20 mouse cellular contexts compared by ENCODE assay signal in the genomic region with DNA sequence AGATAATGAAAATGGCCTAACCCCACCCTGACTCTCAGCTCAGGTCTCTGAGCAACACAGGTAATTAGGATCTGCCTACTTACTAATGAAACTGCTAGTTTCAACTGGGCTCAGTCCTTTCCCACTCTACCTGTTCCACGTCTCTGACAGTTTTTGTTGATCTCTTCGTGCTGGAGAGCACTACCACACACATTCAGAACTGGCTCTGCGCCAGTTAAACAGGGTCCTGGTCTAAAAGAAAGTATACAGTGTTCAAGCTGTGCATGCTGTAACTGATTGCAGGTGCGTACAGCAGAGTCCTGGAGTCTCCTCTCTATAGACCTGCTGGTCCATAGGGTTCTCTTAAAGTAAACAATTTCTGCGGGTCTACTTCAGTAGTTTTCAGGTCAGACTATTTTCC. TPM values are rescaled to one million over a fixed set of nuclear protein-coding genes. Genes with fewer than 3 reads are reported as not detected.
DNase-seq lines count a peak whose midpoint lies in the region; ATAC-seq and TF ChIP-seq lines count a peak whose summit lies in the region.
"Had no signal": no experiment of that assay in that cellular context is flagged by ENCODE, and none has a peak within 500 bp of the region (broad histone marks: within the 10 kb centered on the region; RNA-seq: fewer than 3 reads in every experiment).

No protein-coding gene starts in this region.

- DNase-seq in forebrain, embryonic 10.5 days (ENCODE audit: extremely low spot score, low spot score) = no peak
- DNase-seq in liver, postnatal 0 days = no peak
- DNase-seq in adrenal gland, adult (ENCODE audit: inconsistent age in 2 of 2, low spot score in 1 of 2) = no peak
- no peak for DNase-seq in testis, postnatal 10 days (ENCODE audit: low spot score)
- DNase-seq: cerebellum, adult 8-10 months; gastrocnemius, postnatal 14 days; heart, adult 2 months; kidney, adult 2 months; kidney, postnatal 25 days; thymus, postnatal 4 days had no signal

- 64% methylated on average over 5 of the region's 5 CpGs for WGBS in forebrain, embryonic 15.5 days
- 92% methylated on average over 5 of the region's 5 CpGs for WGBS in forebrain, embryonic 10.5 days
- WGBS in liver, embryonic 16.5 days (ENCODE audit: insufficient replicate concordance) = 58% methylated on average over 5 of the region's 5 CpGs
- 62% methylated on average over 5 of the region's 5 CpGs for WGBS in liver, postnatal 0 days (ENCODE audit: insufficient replicate concordance)
- WGBS in midbrain, embryonic 15.5 days = 79% methylated on average over 5 of the region's 5 CpGs
- WGBS in midbrain, embryonic 13.5 days = 85% methylated on average over 5 of the region's 5 CpGs

- no peak overlapping the region for H3K4me2 ChIP-seq in forebrain, embryonic 15.5 days (replicated peaks)
- H3K4me2 ChIP-seq in liver, embryonic 16.5 days (ENCODE audit: low read depth, low read length) = no peak overlapping the region
- no peak overlapping the region for H3K4me2 ChIP-seq in liver, postnatal 0 days (ENCODE audit: low read depth, low read length)
- H3K4me2 ChIP-seq in midbrain, embryonic 15.5 days = no peak overlapping the region
- no peak overlapping the region for H3K4me2 ChIP-seq in midbrain, embryonic 13.5 days (replicated peaks)
- H3K4me2 ChIP-seq: forebrain, embryonic 12.5 days; heart, embryonic 15.5 days; limb, embryonic 13.5 days had no signal

- H3K4me1 ChIP-seq in forebrain, embryonic 15.5 days = peaks cover 12% of the 10 kb centered on the region
- H3K4me1 ChIP-seq in forebrain, embryonic 10.5 days = no peaks in the 10 kb centered on the region
- H3K4me1 ChIP-seq in liver, embryonic 16.5 days (ENCODE audit: control insufficient read depth, low read depth, low read length) = peaks cover 4% of the 10 kb centered on the region
- no peaks in the 10 kb centered on the region for H3K4me1 ChIP-seq in liver, postnatal 0 days (ENCODE audit: insufficient read depth)
- H3K4me1 ChIP-seq in midbrain, embryonic 15.5 days = peaks cover 10% of the 10 kb centered on the region; the same call in 1 of the 2 replicates
- H3K4me1 ChIP-seq in midbrain, embryonic 13.5 days (replicated peaks) = peaks cover 11% of the 10 kb centered on the region

- H3K27ac ChIP-seq in forebrain, embryonic 15.5 days (replicated peaks) = 0 out of 2 replicates have a peak overlapping the region, but pooled peaks have one; percentile 14
- H3K27ac ChIP-seq in forebrain, embryonic 10.5 days = no peak overlapping the region
- H3K27ac ChIP-seq in liver, embryonic 16.5 days (ENCODE audit: low read length) = peak overlapping the region; percentile 48; the same call in 1 of the 2 replicates
- H3K27ac ChIP-seq in liver, postnatal 0 days (ENCODE audit: low read depth) = no peak overlapping the region
- peak overlapping the region; percentile 4; the same call in 1 of the 2 replicates for H3K27ac ChIP-seq in midbrain, embryonic 15.5 days
- H3K27ac ChIP-seq in midbrain, embryonic 13.5 days = no peak overlapping the region
- H3K27ac ChIP-seq: forebrain, embryonic 12.5 days; heart, adult 2 months; heart, embryonic 15.5 days; left cerebral cortex, adult 2 months had no signal

- no peak for TF ChIP-seq EP300 in liver, postnatal 0 days (IDR thresholded peaks at IDR 0.05; ENCODE audit: low read depth)

- H3K36me3 ChIP-seq in forebrain, embryonic 15.5 days = peaks cover 5% of the 10 kb centered on the region; the same call in 1 of the 2 replicates
- peaks cover 40% of the 10 kb centered on the region for H3K36me3 ChIP-seq in forebrain, embryonic 10.5 days (replicated peaks)
- no peaks in the 10 kb centered on the region for H3K36me3 ChIP-seq in liver, embryonic 16.5 days (ENCODE audit: control insufficient read depth, insufficient read depth)
- H3K36me3 ChIP-seq in liver, postnatal 0 days (replicated peaks; ENCODE audit: insufficient read depth, low read length) = no peaks in the 10 kb centered on the region
- H3K36me3 ChIP-seq in midbrain, embryonic 15.5 days (replicated peaks) = no peaks in the 10 kb centered on the region
- peaks cover 4% of the 10 kb centered on the region; the same call in 1 of the 2 replicates for H3K36me3 ChIP-seq in midbrain, embryonic 13.5 days
- H3K36me3 ChIP-seq: heart, embryonic 15.5 days had no signal

- H3K4me3 ChIP-seq in forebrain, embryonic 15.5 days = no peak overlapping the region
- no peak overlapping the region for H3K4me3 ChIP-seq in forebrain, embryonic 10.5 days
- H3K4me3 ChIP-seq in liver, embryonic 16.5 days (ENCODE audit: low read depth, low read length) = no peak overlapping the region
- H3K4me3 ChIP-seq in liver, postnatal 0 days (ENCODE audit: low read depth, low read length) = no peak overlapping the region
- H3K4me3 ChIP-seq in midbrain, embryonic 15.5 days = no peak overlapping the region
- no peak overlapping the region for H3K4me3 ChIP-seq in midbrain, embryonic 13.5 days (replicated peaks)
- H3K4me3 ChIP-seq: forebrain, embryonic 12.5 days; heart, adult 2 months; heart, embryonic 15.5 days; left cerebral cortex, adult 2 months; limb, embryonic 13.5 days had no signal

- TF ChIP-seq CTCF in liver, postnatal 0 days (IDR thresholded peaks at IDR 0.05; ENCODE audit: low read depth) = no peak

- no peak for ATAC-seq in forebrain, embryonic 15.5 days (replicated peaks)
- ATAC-seq in liver, embryonic 16.5 days (ENCODE audit: low read depth) = peak; percentile 66
- ATAC-seq in liver, postnatal 0 days = no peak
- no peak for ATAC-seq in midbrain, embryonic 15.5 days (replicated peaks)
- ATAC-seq in midbrain, embryonic 13.5 days = no peak
- ATAC-seq: Patski had no signal

- H3K9me3 ChIP-seq in forebrain, embryonic 15.5 days = no peaks in the 10 kb centered on the region
- H3K9me3 ChIP-seq in forebrain, embryonic 10.5 days = 0 out of 2 replicates have a peak, but pooled peaks cover 4% of the 10 kb centered on the region
- H3K9me3 ChIP-seq in liver, embryonic 16.5 days (replicated peaks; ENCODE audit: control insufficient read depth, low read length) = no peaks in the 10 kb centered on the region
- no peaks in the 10 kb centered on the region; the same call in 1 of the 2 replicates for H3K9me3 ChIP-seq in liver, postnatal 0 days (ENCODE audit: low read length)
- H3K9me3 ChIP-seq in midbrain, embryonic 15.5 days = no peaks in the 10 kb centered on the region
- peaks cover 3% of the 10 kb centered on the region; the same call in 1 of the 2 replicates for H3K9me3 ChIP-seq in midbrain, embryonic 13.5 days
- H3K9me3 ChIP-seq: forebrain, embryonic 12.5 days; heart, embryonic 15.5 days had no signal

- no peak overlapping the region for H3K9ac ChIP-seq in forebrain, embryonic 15.5 days (replicated peaks)
- H3K9ac ChIP-seq in liver, embryonic 16.5 days (ENCODE audit: low read depth, low read length) = no peak overlapping the region
- no peak overlapping the region for H3K9ac ChIP-seq in liver, postnatal 0 days (replicated peaks)
- no peak overlapping the region for H3K9ac ChIP-seq in midbrain, embryonic 15.5 days
- no peak overlapping the region for H3K9ac ChIP-seq in midbrain, embryonic 13.5 days (replicated peaks)
- H3K9ac ChIP-seq: forebrain, embryonic 12.5 days; heart, embryonic 15.5 days; limb, embryonic 13.5 days had no signal

- H3K27me3 ChIP-seq in forebrain, embryonic 15.5 days = no peaks in the 10 kb centered on the region
- no peaks in the 10 kb centered on the region for H3K27me3 ChIP-seq in forebrain, embryonic 10.5 days (ENCODE audit: poor library complexity, severe bottlenecking)
- H3K27me3 ChIP-seq in liver, embryonic 16.5 days (ENCODE audit: control insufficient read depth, insufficient read depth, low read depth, low read length) = no peaks in the 10 kb centered on the region
- no peaks in the 10 kb centered on the region for H3K27me3 ChIP-seq in liver, postnatal 0 days (ENCODE audit: insufficient read depth, low read length)
- no peaks in the 10 kb centered on the region for H3K27me3 ChIP-seq in midbrain, embryonic 15.5 days (replicated peaks)
- no peaks in the 10 kb centered on the region for H3K27me3 ChIP-seq in midbrain, embryonic 13.5 days
- H3K27me3 ChIP-seq: CH12.LX; forebrain, embryonic 12.5 days; heart, embryonic 15.5 days; limb, embryonic 13.5 days; Patski had no signal

RNA-seq across cellular contexts. Expression of a gene that starts 41.3 kb away (rescaled TPM):
- 73.5 and 76.0 TPM in 2 replicates for polyA plus RNA-seq in forebrain, embryonic 15.5 days (2015; fragmentation: Nextera tagmentation; extraction: Ambion mirVana)
- 43.8 and 50.2 TPM in 2 replicates for polyA plus RNA-seq in forebrain, embryonic 10.5 days (2016; fragmentation: Nextera tagmentation; extraction: Ambion mirVana)
- polyA plus RNA-seq in liver, embryonic 16.5 days (2015; fragmentation: Nextera tagmentation; extraction: Ambion mirVana) = 8.1 and 8.3 TPM in 2 replicates
- polyA plus RNA-seq in liver, postnatal 0 days (2015; fragmentation: Nextera tagmentation; extraction: Ambion mirVana) = 9.8 and 11.3 TPM in 2 replicates
- 76.4 and 82.6 TPM in 2 replicates for polyA plus RNA-seq in midbrain, embryonic 15.5 days (2015; fragmentation: Nextera tagmentation; extraction: Ambion mirVana)
- 74.9 and 75.4 TPM in 2 replicates for polyA plus RNA-seq in midbrain, embryonic 13.5 days (2015; fragmentation: Nextera tagmentation; extraction: Ambion mirVana)

Comparison
In these comparisons a context has a peak if more than half of its experiments do, and no peak if none do; other contexts are left out.
1. H3K27ac ChIP-seq: peak in forebrain, embryonic 15.5 days (single experiment), liver, embryonic 16.5 days (single experiment) and midbrain, embryonic 15.5 days (single experiment); none in forebrain, embryonic 10.5 days (single experiment), liver, postnatal 0 days (single experiment) and midbrain, embryonic 13.5 days (single experiment).